ENCODE assay signal across 26 mouse cellular contexts in genomic region chr16:37355621-37356020, GRCm38 (mm10). TPM values are rescaled to one million over a fixed set of nuclear protein-coding genes. Genes with fewer than 3 reads are reported as not detected.
DNase-seq lines count a peak whose midpoint lies in the region; TF ChIP-seq lines count a peak whose summit lies in the region.
"Had no signal": no experiment of that assay in that cellular context is flagged by ENCODE, and none has a peak within 500 bp of the region (broad histone marks: within the 10 kb centered on the region; RNA-seq: fewer than 3 reads in every experiment).

No protein-coding gene starts in this region.

- 0 out of 2 replicates have a peak overlapping the region, but pooled peaks have one; percentile 7 for H3K27ac ChIP-seq in layer of hippocampus, adult 2 months
- H3K27ac ChIP-seq: embryonic facial prominence, embryonic 13.5 days; forebrain, embryonic 10.5 days; gastrocnemius, adult 2 months; heart, embryonic 13.5 days; limb, embryonic 12.5 days; liver, embryonic 15.5 days; midbrain, embryonic 12.5 days; stomach, embryonic 15.5 days had no signal

- H3K4me3 ChIP-seq in layer of hippocampus, adult 2 months, result no peak overlapping the region
- H3K4me3 ChIP-seq: embryonic facial prominence, embryonic 13.5 days; forebrain, embryonic 10.5 days; gastrocnemius, adult 2 months; heart, embryonic 13.5 days; limb, embryonic 12.5 days; liver, embryonic 15.5 days; midbrain, embryonic 12.5 days; stomach, embryonic 15.5 days had no signal

- TF ChIP-seq CTCF in layer of hippocampus, adult 2 months (conservative IDR thresholded peaks at IDR 0.05), result no peak

- DNase-seq in layer of hippocampus, adult 2 months (ENCODE audit: low spot score in 2 of 2), result no peak
- no peak for DNase-seq in layer of hippocampus, postnatal 25 days (ENCODE audit: extremely low spot score in 1 of 2, low spot score in 1 of 2)
- peak; percentile 50 for DNase-seq in cerebellum, adult 11 months
- peak; percentile 57 to 66 for DNase-seq in cerebellum, adult 18-20 months
- peak; percentile 39 to 50 for DNase-seq in cerebellum, postnatal 10 days
- no peak for DNase-seq in urinary bladder, postnatal 36 days (ENCODE audit: low spot score in 2 of 2)
- no peak for DNase-seq in layer of hippocampus, adult 8-10 months (ENCODE audit: low spot score in 2 of 2)
- DNase-seq in embryo, embryonic 11 days, result no peak
- DNase-seq: adrenal gland, postnatal 25 days; B cell, adult 2 months; gastrocnemius, adult 2 months; gastrocnemius, postnatal 36 days; heart, postnatal 10 days; kidney, postnatal 25 days; lung, embryonic 14.5 days; lung, postnatal 14 days; retina, postnatal 1 day; right cerebral cortex, postnatal 25 days had no signal

RNA-seq across cellular contexts. Expression of gene Stxbp5l, which starts 29.1 kb away (rescaled TPM):
- total RNA-seq in layer of hippocampus, adult 2 months (2021), result 100 to 1,000 TPM; 145 to 151 TPM
- total RNA-seq in layer of hippocampus, postnatal 25 days (2021), result 100 to 1,000 TPM; 111 to 147 TPM
- total RNA-seq in layer of hippocampus, adult 8-10 months (2022), result 100 to 1,000 TPM; 114 to 148 (median 127) TPM
- total RNA-seq: hematopoietic stem cell, adult 5-6 weeks had no signal

Comparison
In these comparisons a context has a peak if more than half of its experiments do, and no peak if none do; other contexts are left out.
1. DNase-seq: peak in cerebellum, adult 11 months (single experiment), cerebellum, adult 18-20 months (2 of 2) and cerebellum, postnatal 10 days (2 of 2); none in layer of hippocampus, adult 2 months (0 of 2), layer of hippocampus, postnatal 25 days (0 of 2), urinary bladder, postnatal 36 days (0 of 2), layer of hippocampus, adult 8-10 months (0 of 2) and embryo, embryonic 11 days (single experiment).